Mouse (Mus musculus) urinary bladder, postnatal 0 days (tissue): ENCODE measurements around the gene Gm17079. TPM values are rescaled to one million over a fixed set of nuclear protein-coding genes. Genes with fewer than 3 reads are reported as not detected.

Source experiments
- polyA plus RNA-seq: library from polyadenylated mRNA; unstranded; fragments of >200 nt; fragmentation: Nextera tagmentation; extraction: Ambion mirVana; gene quantifications from 2 replicates; pipeline ENCODE4 v1.2.1, GENCODE M21; 2015

Gene Gm17079
- not detected in 2 replicates for polyA plus RNA-seq

GRCm38 (mm10) chr14:51695368-51695767 lies at the start of gene Gm17079:
Gene Gm17079 (minus strand): TSS chr14:51695468.

DNA sequence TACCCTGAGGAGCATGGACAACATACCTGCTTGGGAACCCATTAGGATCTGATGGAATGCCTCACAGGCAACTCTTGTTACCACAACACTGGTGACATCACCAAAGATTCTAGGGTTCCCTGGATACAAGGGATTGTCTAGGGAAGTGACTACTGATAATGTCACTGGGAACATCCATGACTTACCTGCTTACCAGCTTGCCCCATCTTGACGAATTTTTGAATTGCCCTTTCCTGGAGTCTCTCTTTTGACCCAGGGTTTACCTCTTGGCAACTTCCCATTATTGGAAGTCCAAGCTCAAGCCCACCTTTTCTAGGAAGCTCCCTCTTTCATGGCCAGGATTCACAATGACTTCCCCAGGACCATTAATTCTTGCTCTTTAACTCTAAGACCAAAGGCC lies 21.8 kb upstream of the Gm17079 start, which contains the start of gene Gm5800:
Gene Gm5800 (minus strand): TSS at position 101 of the 400 bp plus-strand sequence.

Other genes starting within 250 kb of the Gm17079 start
- not detected in 2 replicates for gene Vmn2r89, start 243.6 kb downstream of the Gm17079 start, polyA plus RNA-seq
- gene Gm5622, start 142.7 kb downstream of the Gm17079 start, polyA plus RNA-seq = 0.23 and 0.41 TPM in 2 replicates
- gene Gm17175, start 121.4 kb downstream of the Gm17079 start, polyA plus RNA-seq = not detected in 2 replicates
- gene Gm17174, start 103.3 kb downstream of the Gm17079 start, polyA plus RNA-seq = not detected in 2 replicates
- not detected in 2 replicates for gene Gm17078, start 84.2 kb downstream of the Gm17079 start, polyA plus RNA-seq
- not detected in 2 replicates for gene Gm4181, start 59.8 kb downstream of the Gm17079 start, polyA plus RNA-seq
- gene Gm5800, start 21.7 kb upstream of the Gm17079 start, polyA plus RNA-seq = not detected in 2 replicates
- not detected in 2 replicates for gene Ang4, start 78.1 kb upstream of the Gm17079 start, polyA plus RNA-seq
- not detected in 2 replicates for gene AY358078, start 104.6 kb upstream of the Gm17079 start, polyA plus RNA-seq
- not detected in 2 replicates for gene Ear6, start 158.2 kb upstream of the Gm17079 start, polyA plus RNA-seq
- 21.3 and 24.1 TPM in 2 replicates for gene Mettl17, start 189.4 kb upstream of the Gm17079 start, polyA plus RNA-seq
- gene Slc39a2, start 197.4 kb upstream of the Gm17079 start, polyA plus RNA-seq = 0.15 and 0.16 TPM in 2 replicates
- gene Ndrg2, start 218.7 kb upstream of the Gm17079 start, polyA plus RNA-seq = 402 and 463 TPM in 2 replicates
- gene Tppp2, start 223.0 kb upstream of the Gm17079 start, polyA plus RNA-seq = not detected in 2 replicates
- 0.36 and 0.43 TPM in 2 replicates for gene Rnase13, start 227.3 kb upstream of the Gm17079 start, polyA plus RNA-seq